Mouse (Mus musculus) myocyte (in vitro differentiated cells): ENCODE measurements at regions not wholly inside any gene's neighbourhood (a gene's known extent, or its start where the extent isn't known, plus 50 kb on each side); places are given as distances from the start of the nearest gene placed in this dataset.

Experiments
- H3K27me3 ChIP-seq: one replicate; pipeline ENCODE4 v1.6.1; 2011; ENCODE audit not compliant: control insufficient read depth, insufficient read depth, insufficient read length
- H3K36me3 ChIP-seq: one replicate; pipeline ENCODE4 v1.6.1; 2011; ENCODE audit not compliant: control insufficient read depth, insufficient read depth
- H3K4me2 ChIP-seq: one replicate; pipeline ENCODE4 v1.6.1; 2011; ENCODE audit warnings: low read depth, control low read depth
- H3K4me3 ChIP-seq: one replicate; pipeline ENCODE4 v1.5.1; 2011; ENCODE audit warnings: mild to moderate bottlenecking, control low read depth, moderate library complexity
- H3K79me2 ChIP-seq: one replicate; pipeline ENCODE4 v1.6.1; 2011; ENCODE audit not compliant: control insufficient read depth, insufficient read depth
- H3ac ChIP-seq: one replicate; pipeline ENCODE4 v1.6.1; 2011; ENCODE audit not compliant: control insufficient read depth, insufficient read length
- CEBPB ChIP-seq: IDR thresholded peaks from 2 replicates; pipeline ENCODE4 v1.6.1; 2011; ENCODE audit warnings: mild to moderate bottlenecking, moderate library complexity; ENCODE audit not compliant: poor library complexity, insufficient read depth, severe bottlenecking
- E2F4 ChIP-seq: IDR thresholded peaks from one replicate; pipeline ENCODE4 v1.6.1; 2011; ENCODE audit warnings: mild to moderate bottlenecking, control low read depth, moderate library complexity; ENCODE audit not compliant: insufficient read depth
- MAX ChIP-seq: IDR thresholded peaks from one replicate; pipeline ENCODE4 v1.6.1; 2011; ENCODE audit warnings: low read depth, mild to moderate bottlenecking, control low read depth
- MYOD1 ChIP-seq, 3 experiments: IDR thresholded peaks; one replicate each; pipeline ENCODE4 v1.6.1; 2011; ENCODE audit warnings: control low read depth in 2 of 3, low read depth in 2 of 3, mild to moderate bottlenecking in 2 of 3, moderate library complexity in 1 of 3; ENCODE audit not compliant: insufficient read length in 2 of 3, control insufficient read depth in 1 of 3
- MYOG ChIP-seq, 3 experiments: IDR thresholded peaks; one replicate each; pipeline ENCODE4 v1.6.1; 2011; ENCODE audit warnings: control low read depth in 2 of 3, low read depth in 2 of 3, mild to moderate bottlenecking in 2 of 3; ENCODE audit not compliant: insufficient read length in 2 of 3, control insufficient read depth in 1 of 3, insufficient read depth in 1 of 3
- POLR2A ChIP-seq: IDR thresholded peaks from one replicate; pipeline ENCODE4 v1.6.1; 2011; ENCODE audit warnings: low read depth, mild to moderate bottlenecking, control low read depth, moderate library complexity; ENCODE audit not compliant: insufficient read length
- POLR2AphosphoS2 ChIP-seq: IDR thresholded peaks from one replicate; pipeline ENCODE4 v1.6.1; 2011; ENCODE audit warnings: low read depth, control low read depth; ENCODE audit not compliant: insufficient read length
- REST ChIP-seq: IDR thresholded peaks from one replicate; pipeline ENCODE4 v1.6.1; 2011; ENCODE audit warnings: mild to moderate bottlenecking, control low read depth, moderate library complexity; ENCODE audit not compliant: insufficient read depth, insufficient read length
- SRF ChIP-seq: IDR thresholded peaks from one replicate; pipeline ENCODE4 v1.6.1; 2011; ENCODE audit warnings: low read depth; ENCODE audit not compliant: control insufficient read depth, insufficient read length
- TCF12 ChIP-seq: IDR thresholded peaks from one replicate; pipeline ENCODE4 v1.6.1; 2011; ENCODE audit warnings: mild to moderate bottlenecking, control low read depth; ENCODE audit not compliant: poor library complexity, insufficient read depth, severe bottlenecking
- TCF3 ChIP-seq: IDR thresholded peaks from one replicate; pipeline ENCODE4 v1.6.1; 2011; ENCODE audit warnings: low read depth, control low read depth; ENCODE audit not compliant: insufficient read length
- USF1 ChIP-seq: IDR thresholded peaks from one replicate; pipeline ENCODE4 v1.6.1; 2011; ENCODE audit warnings: low read depth, mild to moderate bottlenecking, control low read depth, moderate library complexity

GRCm38 (mm10) chr1:88806960-88807359, 104.9 kb upstream of the Arl4c start:
- Histone ChIP-seq H3K4me3 (no peak overlapping the region), H3K36me3 (no peaks in the 10 kb centered on the region), H3K27me3 (no peaks in the 10 kb centered on the region), H3K4me2 (no peak overlapping the region), H3K79me2 (no peaks in the 10 kb centered on the region), H3ac (no peak overlapping the region)
- TF ChIP-seq E2F4 (no peak), MYOG (IDR thresholded peaks at IDR 0.05; ENCODE audit: control insufficient read depth in 1 of 3, insufficient read depth in 1 of 3, insufficient read length in 2 of 3, low read depth in 2 of 3) (no peak), POLR2A (no peak), MYOD1 (IDR thresholded peaks at IDR 0.05; ENCODE audit: control insufficient read depth in 1 of 3, insufficient read length in 2 of 3, low read depth in 2 of 3) (no peak), MAX (no peak)

- H3K36me3 ChIP-seq: no peaks in the 10 kb centered on the region
- H3K27me3 ChIP-seq: no peaks in the 10 kb centered on the region
- H3ac ChIP-seq: no peak overlapping the region
- H3K79me2 ChIP-seq: no peaks in the 10 kb centered on the region
- H3K4me2 ChIP-seq: no peak overlapping the region
- H3K4me3 ChIP-seq: no peak overlapping the region
- TF ChIP-seq SRF: no peak
- TF ChIP-seq E2F4: no peak
- no peak for TF ChIP-seq POLR2A
- TF ChIP-seq MYOD1 (IDR thresholded peaks at IDR 0.05; ENCODE audit: control insufficient read depth in 1 of 3, insufficient read length in 2 of 3, low read depth in 2 of 3): no peak
- TF ChIP-seq TCF3: no peak
- TF ChIP-seq MYOG (IDR thresholded peaks at IDR 0.05; ENCODE audit: control insufficient read depth in 1 of 3, insufficient read depth in 1 of 3, insufficient read length in 2 of 3, low read depth in 2 of 3): no peak
- TF ChIP-seq MAX: no peak
- no peak for TF ChIP-seq USF1
- TF ChIP-seq REST: no peak
- TF ChIP-seq CEBPB: no peak
- TF ChIP-seq TCF12: no peak
- TF ChIP-seq POLR2AphosphoS2: no peak
These were observed 105.9 kb upstream of the Arl4c start for GRCm38 (mm10) chr1:88807901-88808300.

GRCm38 (mm10) chr1:88808508-88808907, 106.5 kb upstream of the Arl4c start:
- H3K36me3 ChIP-seq: no peaks in the 10 kb centered on the region
- H3K79me2 ChIP-seq: no peaks in the 10 kb centered on the region
- TF ChIP-seq POLR2A (no peak), TCF3 (no peak)
- H3K4me3 ChIP-seq: no peak overlapping the region
- H3ac ChIP-seq: no peak overlapping the region
- H3K4me2 ChIP-seq: no peak overlapping the region
- H3K27me3 ChIP-seq: no peaks in the 10 kb centered on the region

GRCm38 (mm10) chr1:88809756-88810155, 107.7 kb upstream of the Arl4c start:
- Histone ChIP-seq H3K4me2 (no peak overlapping the region), H3K36me3 (no peaks in the 10 kb centered on the region), H3ac (no peak overlapping the region), H3K4me3 (no peak overlapping the region), H3K79me2 (no peaks in the 10 kb centered on the region), H3K27me3 (no peaks in the 10 kb centered on the region)
- TF ChIP-seq TCF12 (no peak), USF1 (no peak), MAX (no peak), MYOG (IDR thresholded peaks at IDR 0.05; ENCODE audit: control insufficient read depth in 1 of 3, insufficient read depth in 1 of 3, insufficient read length in 2 of 3, low read depth in 2 of 3) (no peak), E2F4 (no peak), CEBPB (no peak), SRF (no peak), REST (no peak), TCF3 (no peak), MYOD1 (IDR thresholded peaks at IDR 0.05; ENCODE audit: control insufficient read depth in 1 of 3, insufficient read length in 2 of 3, low read depth in 2 of 3) (no peak), POLR2A (no peak), POLR2AphosphoS2 (no peak)

- Histone ChIP-seq H3K79me2 (no peaks in the 10 kb centered on the region), H3K36me3 (no peaks in the 10 kb centered on the region), H3K27me3 (no peaks in the 10 kb centered on the region), H3K4me2 (no peak overlapping the region), H3ac (no peak overlapping the region), H3K4me3 (no peak overlapping the region)
- TF ChIP-seq CEBPB: no peak
- no peak for TF ChIP-seq MAX
- no peak for TF ChIP-seq E2F4
- TF ChIP-seq REST: no peak
- TF ChIP-seq MYOD1 (IDR thresholded peaks at IDR 0.05; ENCODE audit: control insufficient read depth in 1 of 3, insufficient read length in 2 of 3, low read depth in 2 of 3): no peak
- no peak for TF ChIP-seq TCF12
- TF ChIP-seq USF1: no peak
- TF ChIP-seq POLR2AphosphoS2: no peak
- no peak for TF ChIP-seq MYOG (IDR thresholded peaks at IDR 0.05; ENCODE audit: control insufficient read depth in 1 of 3, insufficient read depth in 1 of 3, insufficient read length in 2 of 3, low read depth in 2 of 3)
- TF ChIP-seq POLR2A: no peak
- TF ChIP-seq SRF: no peak
- no peak for TF ChIP-seq TCF3
These were observed 111.2 kb upstream of the Arl4c start for GRCm38 (mm10) chr1:88813200-88813599.
